Mouse (Mus musculus): Measurements from ENCODE around the gene Srbd1. TPM values are rescaled to one million over a fixed set of nuclear protein-coding genes. Genes with fewer than 3 reads are reported as not detected.

Gene Srbd1
- polyA plus RNA-seq, 1 experiment = 42.5 TPM

DNA sequence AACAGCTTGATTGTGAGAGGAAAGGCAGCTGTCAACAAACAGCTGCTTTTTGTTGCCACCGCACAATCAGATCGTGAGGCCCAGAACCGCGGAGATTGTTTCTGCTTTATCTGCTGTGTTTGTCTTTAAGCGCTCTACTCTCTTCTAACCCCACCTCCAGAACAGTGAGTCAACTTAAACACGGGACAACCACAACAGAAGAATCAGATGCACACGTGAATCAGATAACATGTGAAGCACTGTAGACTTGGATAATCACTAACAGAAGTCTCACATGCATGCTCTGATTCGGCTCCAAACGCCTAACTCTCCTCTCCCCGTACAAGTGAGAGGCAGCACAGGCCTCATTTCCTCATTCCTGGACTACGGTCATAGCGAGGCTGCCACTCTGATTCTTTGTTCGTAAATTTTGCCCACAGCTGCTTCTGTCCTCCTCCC is 106.7 kb downstream of the Srbd1 start:
- Histone ChIP-seq H3K9me3 (replicated peaks; ENCODE audit: control insufficient read depth, insufficient read depth, low read length, poor library complexity, severe bottlenecking) (no peaks in the 10 kb centered on the region), H3K4me1 (ENCODE audit: control insufficient read depth, insufficient read depth, low read length) (no peaks in the 10 kb centered on the region), H3K27ac (ENCODE audit: insufficient read depth, low read length) (no peak overlapping the region)

DNA sequence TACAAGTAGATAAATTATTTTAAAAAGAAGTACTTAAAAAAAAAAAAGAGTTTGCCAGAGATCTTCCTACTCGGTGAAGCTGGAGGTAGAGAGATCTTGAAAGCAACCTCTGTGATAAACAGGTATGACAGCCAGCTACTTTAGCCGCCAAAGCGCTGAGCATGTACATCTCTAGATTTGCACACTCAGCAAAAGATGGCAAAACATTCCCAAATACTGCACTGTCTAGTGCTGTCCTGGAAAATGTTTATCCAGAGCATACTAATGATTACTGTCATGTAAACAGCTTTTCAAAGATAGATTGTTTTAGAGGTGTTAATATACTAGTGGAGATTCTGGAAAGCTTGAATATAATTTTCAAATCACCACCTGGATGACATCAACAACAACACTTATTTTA is 109.4 kb downstream of the Srbd1 start:
- peaks cover 2% of the 10 kb centered on the region; the same call in 1 of the 2 replicates for H3K36me3 ChIP-seq (ENCODE audit: control insufficient read depth, insufficient read depth, low read length, poor library complexity, severe bottlenecking)
- H3K27ac ChIP-seq (ENCODE audit: insufficient read depth, low read length) = no peak overlapping the region
- H3K9ac ChIP-seq (ENCODE audit: low read depth, poor library complexity, severe bottlenecking) = no peak overlapping the region
- H3K27me3 ChIP-seq (ENCODE audit: control insufficient read depth, insufficient read depth, low read length, poor library complexity, severe bottlenecking) = no peaks in the 10 kb centered on the region
- TF ChIP-seq POLR2A (IDR thresholded peaks at IDR 0.05; ENCODE audit: insufficient read depth, low read length) (no peak), EP300 (IDR thresholded peaks at IDR 0.05; ENCODE audit: insufficient read depth, low read depth, low read length) (no peak), CTCF (IDR thresholded peaks at IDR 0.05; ENCODE audit: low read depth, low read length) (no peak)
- H3K4me1 ChIP-seq (ENCODE audit: control insufficient read depth, insufficient read depth, low read length) = no peaks in the 10 kb centered on the region
- H3K4me3 ChIP-seq (ENCODE audit: low read depth, low read length) = no peak overlapping the region
- no peaks in the 10 kb centered on the region for H3K9me3 ChIP-seq (replicated peaks; ENCODE audit: control insufficient read depth, insufficient read depth, low read length, poor library complexity, severe bottlenecking)

More for the DNA sequence above, 106.7 kb downstream of the Srbd1 start:
- H3K27me3 ChIP-seq (ENCODE audit: control insufficient read depth, insufficient read depth, low read length, poor library complexity, severe bottlenecking) = no peaks in the 10 kb centered on the region
- TF ChIP-seq POLR2A (IDR thresholded peaks at IDR 0.05; ENCODE audit: insufficient read depth, low read length) = no peak
- TF ChIP-seq EP300 (IDR thresholded peaks at IDR 0.05; ENCODE audit: insufficient read depth, low read depth, low read length) = no peak
- no peak for TF ChIP-seq CTCF (IDR thresholded peaks at IDR 0.05; ENCODE audit: low read depth, low read length)
- no peak overlapping the region for H3K4me3 ChIP-seq (ENCODE audit: low read depth, low read length)
- H3K36me3 ChIP-seq (ENCODE audit: control insufficient read depth, insufficient read depth, low read length, poor library complexity, severe bottlenecking) = peaks cover 2% of the 10 kb centered on the region; the same call in 1 of the 2 replicates
- H3K9ac ChIP-seq (ENCODE audit: low read depth, poor library complexity, severe bottlenecking) = no peak overlapping the region

DNA sequence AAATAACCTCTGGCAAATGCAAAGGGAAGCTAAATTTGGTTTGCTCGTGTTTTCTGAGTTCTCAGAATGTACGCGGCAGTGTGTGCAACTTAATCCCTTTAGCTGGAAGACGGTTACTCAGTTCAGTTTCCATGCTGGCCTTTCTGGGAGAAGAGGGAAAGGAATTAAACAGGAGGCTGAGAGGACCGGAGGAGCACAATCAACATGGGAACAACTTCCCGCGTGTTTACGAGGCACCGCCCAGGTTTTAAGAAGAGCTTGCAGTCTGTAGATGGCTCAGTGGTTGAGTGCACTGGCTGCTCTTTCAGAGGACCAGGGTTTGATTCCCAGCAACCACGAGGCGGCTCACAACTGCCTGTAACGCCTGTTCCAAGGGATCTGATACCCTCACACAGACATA is 109.8 kb downstream of the Srbd1 start:
- Histone ChIP-seq H3K27ac (ENCODE audit: insufficient read depth, low read length) (no peak overlapping the region), H3K36me3 (ENCODE audit: control insufficient read depth, insufficient read depth, low read length, poor library complexity, severe bottlenecking) (peaks cover 2% of the 10 kb centered on the region; the same call in 1 of the 2 replicates), H3K4me1 (ENCODE audit: control insufficient read depth, insufficient read depth, low read length) (no peaks in the 10 kb centered on the region)

DNA sequence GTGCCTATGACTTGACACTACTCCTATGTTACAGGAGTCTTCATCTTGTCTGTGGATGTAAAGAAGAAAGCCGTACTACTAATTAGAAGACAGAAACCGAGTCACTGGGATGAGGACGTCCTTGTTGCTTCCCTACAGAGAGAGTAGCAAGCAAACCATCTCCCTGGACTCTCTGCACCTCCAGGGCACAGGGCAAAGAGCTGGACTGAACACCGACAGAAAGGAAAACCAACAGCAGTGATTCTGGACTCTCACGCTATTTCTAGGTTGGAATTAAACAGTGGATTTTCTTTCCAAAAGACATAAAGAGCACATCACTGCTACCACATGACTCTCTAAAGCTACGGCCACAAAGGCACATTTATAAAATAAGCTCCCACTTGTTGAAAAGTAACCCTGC is 110.3 kb downstream of the Srbd1 start:
- no peak overlapping the region for H3K27ac ChIP-seq (ENCODE audit: insufficient read depth, low read length)
- H3K4me3 ChIP-seq (ENCODE audit: low read depth, low read length) = no peak overlapping the region
- no peak overlapping the region for H3K9ac ChIP-seq (ENCODE audit: low read depth, poor library complexity, severe bottlenecking)
- H3K9me3 ChIP-seq (replicated peaks; ENCODE audit: control insufficient read depth, insufficient read depth, low read length, poor library complexity, severe bottlenecking) = no peaks in the 10 kb centered on the region
- no peaks in the 10 kb centered on the region for H3K27me3 ChIP-seq (ENCODE audit: control insufficient read depth, insufficient read depth, low read length, poor library complexity, severe bottlenecking)
- no peaks in the 10 kb centered on the region for H3K4me1 ChIP-seq (ENCODE audit: control insufficient read depth, insufficient read depth, low read length)
- H3K36me3 ChIP-seq (ENCODE audit: control insufficient read depth, insufficient read depth, low read length, poor library complexity, severe bottlenecking) = peaks cover 2% of the 10 kb centered on the region; the same call in 1 of the 2 replicates
- TF ChIP-seq CTCF (IDR thresholded peaks at IDR 0.05; ENCODE audit: low read depth, low read length) (no peak), EP300 (IDR thresholded peaks at IDR 0.05; ENCODE audit: insufficient read depth, low read depth, low read length) (no peak), POLR2A (IDR thresholded peaks at IDR 0.05; ENCODE audit: insufficient read depth, low read length) (no peak)

More for the DNA sequence above, 109.8 kb downstream of the Srbd1 start:
- Histone ChIP-seq H3K9ac (ENCODE audit: low read depth, poor library complexity, severe bottlenecking) (no peak overlapping the region), H3K4me3 (ENCODE audit: low read depth, low read length) (no peak overlapping the region), H3K27me3 (ENCODE audit: control insufficient read depth, insufficient read depth, low read length, poor library complexity, severe bottlenecking) (no peaks in the 10 kb centered on the region), H3K9me3 (replicated peaks; ENCODE audit: control insufficient read depth, insufficient read depth, low read length, poor library complexity, severe bottlenecking) (no peaks in the 10 kb centered on the region)
- no peak for TF ChIP-seq POLR2A (IDR thresholded peaks at IDR 0.05; ENCODE audit: insufficient read depth, low read length)
- no peak for TF ChIP-seq CTCF (IDR thresholded peaks at IDR 0.05; ENCODE audit: low read depth, low read length)
- TF ChIP-seq EP300 (IDR thresholded peaks at IDR 0.05; ENCODE audit: insufficient read depth, low read depth, low read length) = no peak

DNA sequence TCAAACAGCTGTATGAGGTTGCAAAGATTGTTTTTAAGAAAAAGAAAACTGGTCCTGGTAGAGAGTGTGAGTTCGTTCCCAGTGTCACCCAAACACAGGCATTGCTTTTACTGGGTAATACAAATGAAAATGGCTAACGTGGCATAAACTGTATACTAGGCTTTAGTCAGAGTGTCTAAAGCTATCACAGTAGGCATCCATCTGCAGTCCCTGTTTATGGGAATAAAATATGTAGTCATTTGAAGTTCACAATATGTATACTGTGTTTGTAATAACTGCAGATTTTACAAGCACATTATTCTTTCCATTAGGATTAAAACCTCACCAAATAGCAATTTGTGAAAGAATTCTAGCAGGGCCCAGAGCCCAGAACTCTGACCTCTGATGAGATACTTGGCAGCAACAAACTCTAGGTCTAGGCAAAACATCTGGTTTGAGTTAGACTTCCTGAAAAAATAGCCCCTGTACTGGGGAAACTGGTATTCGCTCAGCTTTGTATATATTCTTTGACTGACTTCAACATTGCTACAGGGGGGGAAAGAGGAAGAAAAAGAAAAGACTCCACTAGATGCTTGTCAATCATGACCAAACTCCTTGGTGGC is 112.8 kb downstream of the Srbd1 start:
- no peaks in the 10 kb centered on the region for H3K27me3 ChIP-seq (ENCODE audit: control insufficient read depth, insufficient read depth, low read length, poor library complexity, severe bottlenecking)
- TF ChIP-seq POLR2A (IDR thresholded peaks at IDR 0.05; ENCODE audit: insufficient read depth, low read length) = no peak
- H3K4me3 ChIP-seq (ENCODE audit: low read depth, low read length) = no peak overlapping the region
- no peaks in the 10 kb centered on the region for H3K9me3 ChIP-seq (replicated peaks; ENCODE audit: control insufficient read depth, insufficient read depth, low read length, poor library complexity, severe bottlenecking)
- H3K9ac ChIP-seq (ENCODE audit: low read depth, poor library complexity, severe bottlenecking) = no peak overlapping the region
- no peaks in the 10 kb centered on the region for H3K4me1 ChIP-seq (ENCODE audit: control insufficient read depth, insufficient read depth, low read length)
- H3K36me3 ChIP-seq (ENCODE audit: control insufficient read depth, insufficient read depth, low read length, poor library complexity, severe bottlenecking) = no peaks in the 10 kb centered on the region
- H3K27ac ChIP-seq (ENCODE audit: insufficient read depth, low read length) = no peak overlapping the region

DNA sequence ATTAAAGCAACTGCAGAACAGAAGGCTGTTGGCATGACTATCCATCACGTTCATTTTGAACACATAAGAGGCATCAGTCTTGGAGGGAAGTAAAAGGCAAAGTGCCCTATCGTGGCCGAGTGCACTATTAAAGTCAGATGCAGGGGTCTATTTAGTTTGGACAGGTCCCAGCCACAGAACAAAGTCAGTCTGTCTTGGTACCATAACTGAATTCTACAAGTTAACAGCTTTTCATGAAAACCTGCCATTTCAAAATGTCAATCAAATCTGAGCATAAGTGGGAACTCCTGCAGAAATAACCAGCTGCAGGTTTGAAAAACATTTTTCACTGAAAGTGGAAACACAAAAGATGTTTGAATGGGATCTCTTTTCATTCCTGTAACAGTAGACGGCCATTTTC is 115.0 kb downstream of the Srbd1 start:
- H3K9ac ChIP-seq (ENCODE audit: low read depth, poor library complexity, severe bottlenecking) = no peak overlapping the region
- H3K9me3 ChIP-seq (replicated peaks; ENCODE audit: control insufficient read depth, insufficient read depth, low read length, poor library complexity, severe bottlenecking) = no peaks in the 10 kb centered on the region
- H3K36me3 ChIP-seq (ENCODE audit: control insufficient read depth, insufficient read depth, low read length, poor library complexity, severe bottlenecking) = no peaks in the 10 kb centered on the region
- no peak overlapping the region for H3K27ac ChIP-seq (ENCODE audit: insufficient read depth, low read length)
- no peaks in the 10 kb centered on the region for H3K4me1 ChIP-seq (ENCODE audit: control insufficient read depth, insufficient read depth, low read length)
- H3K27me3 ChIP-seq (ENCODE audit: control insufficient read depth, insufficient read depth, low read length, poor library complexity, severe bottlenecking) = no peaks in the 10 kb centered on the region
- TF ChIP-seq CTCF (IDR thresholded peaks at IDR 0.05; ENCODE audit: low read depth, low read length) = no peak
- no peak for TF ChIP-seq POLR2A (IDR thresholded peaks at IDR 0.05; ENCODE audit: insufficient read depth, low read length)
- no peak for TF ChIP-seq EP300 (IDR thresholded peaks at IDR 0.05; ENCODE audit: insufficient read depth, low read depth, low read length)
- no peak overlapping the region for H3K4me3 ChIP-seq (ENCODE audit: low read depth, low read length)
